Mouse (Mus musculus) layer of hippocampus, postnatal 25 days (tissue): ENCODE measurements at regions not wholly inside any gene's neighbourhood (a gene's known extent, or its start where the extent isn't known, plus 50 kb on each side); places are given as distances from the start of the nearest gene placed in this dataset.

Source experiments
- DNase-seq, 2 experiments: peaks; one replicate each; pipeline ENCODE4 v3.0.0; 2022; ENCODE audit warnings: mixed read lengths in 2 of 2, low spot score in 1 of 2; ENCODE audit errors: extremely low spot score in 1 of 2

GRCm38 (mm10) chr3:9200156-9200555 is 409.7 kb downstream of the Zfp704 start:
- DNase-seq, result peak in 1 of 2 experiments; percentile 26

DNA sequence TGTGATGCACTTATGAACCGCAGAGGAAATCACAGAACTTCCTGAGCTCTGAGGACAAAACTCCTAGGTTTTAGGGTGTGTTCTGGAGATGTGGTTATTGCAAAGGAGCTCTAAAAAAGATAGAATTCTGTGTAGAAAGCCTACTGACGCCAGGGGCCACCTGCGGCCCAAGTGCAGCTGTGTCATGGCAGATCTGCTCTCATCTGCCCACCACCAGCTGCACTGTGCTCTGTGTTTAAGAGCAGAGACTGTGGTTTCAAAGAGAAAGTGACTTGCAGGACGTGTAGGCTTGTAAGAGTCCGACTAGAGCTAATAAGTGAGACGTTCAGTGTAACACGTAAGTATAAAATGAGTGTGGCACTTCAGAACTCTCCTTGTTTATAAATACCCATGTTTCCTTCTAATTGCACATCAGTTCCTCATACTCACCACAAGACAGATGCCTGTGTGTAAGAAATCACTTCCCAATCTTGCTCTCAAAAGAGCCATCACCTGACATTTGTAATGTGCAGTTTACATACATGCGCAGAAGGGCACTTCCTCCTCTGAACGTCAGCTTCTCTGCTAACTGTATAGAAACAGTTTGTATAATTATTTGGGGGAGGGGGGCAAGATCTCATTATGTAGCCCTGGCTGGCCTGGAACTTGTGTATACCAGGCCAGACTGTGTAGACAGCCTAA is 411.1 kb downstream of the Zfp704 start:
- DNase-seq, result no peak

DNA sequence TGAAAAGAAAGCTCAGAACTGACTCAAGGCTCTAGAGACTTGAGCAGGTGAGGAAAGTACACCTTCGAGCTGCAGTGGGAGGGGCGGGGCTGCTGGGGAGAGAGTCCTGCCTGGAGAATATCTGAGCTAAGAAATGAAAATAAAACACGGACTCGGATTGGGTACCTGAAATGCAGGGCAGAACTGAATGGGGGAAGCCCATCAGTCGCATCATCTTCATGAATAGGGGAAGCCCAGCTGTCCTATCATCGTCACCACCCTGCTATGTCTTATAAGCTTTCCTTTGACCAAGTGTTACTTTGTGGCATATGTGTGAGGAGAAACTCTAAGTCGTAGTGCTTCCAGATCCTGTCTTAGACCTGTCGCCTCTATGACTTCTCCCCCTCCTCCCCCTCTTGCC is 414.1 kb downstream of the Zfp704 start:
- no peak for DNase-seq

GRCm38 (mm10) chr3:9189366-9190287 is 420.3 kb downstream of the Zfp704 start:
- DNase-seq, result peak; percentile 17 to 54

GRCm38 (mm10) chr3:9186364-9187120 is 423.3 kb downstream of the Zfp704 start:
- DNase-seq, result no peak

DNA sequence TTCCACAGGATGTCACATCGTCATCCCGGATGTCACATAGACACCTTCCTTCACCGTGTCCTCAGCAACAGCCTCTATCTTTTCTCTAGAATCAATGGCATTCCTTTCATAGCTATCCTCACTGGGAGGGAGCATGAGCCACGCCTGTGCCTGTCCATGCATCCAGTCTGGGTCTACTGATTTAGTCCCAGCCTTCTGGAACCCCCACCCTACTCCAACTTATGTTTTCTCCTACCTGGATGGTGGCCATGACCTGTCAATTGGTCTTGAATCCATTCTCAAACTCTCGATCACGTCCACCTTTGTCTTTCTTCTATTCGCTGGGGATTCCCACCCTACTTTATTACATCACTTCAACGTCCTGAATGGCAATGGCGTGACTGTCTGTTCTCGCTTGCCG is 428.3 kb downstream of the Zfp704 start:
- DNase-seq, result no peak

GRCm38 (mm10) chr3:9179641-9180040 is 430.2 kb downstream of the Zfp704 start:
- no peak for DNase-seq

GRCm38 (mm10) chr3:9174517-9174832 is 435.4 kb downstream of the Zfp704 start:
- no peak for DNase-seq

- peak; percentile 46 to 55 for DNase-seq
Measured at GRCm38 (mm10) chr3:9173643-9174516, 436.0 kb downstream of the Zfp704 start.

- DNase-seq, result no peak
Measured at GRCm38 (mm10) chr3:9171970-9172369, 437.9 kb downstream of the Zfp704 start.

- DNase-seq, result no peak
Measured at GRCm38 (mm10) chr3:9168955-9169354, 440.9 kb downstream of the Zfp704 start.

DNA sequence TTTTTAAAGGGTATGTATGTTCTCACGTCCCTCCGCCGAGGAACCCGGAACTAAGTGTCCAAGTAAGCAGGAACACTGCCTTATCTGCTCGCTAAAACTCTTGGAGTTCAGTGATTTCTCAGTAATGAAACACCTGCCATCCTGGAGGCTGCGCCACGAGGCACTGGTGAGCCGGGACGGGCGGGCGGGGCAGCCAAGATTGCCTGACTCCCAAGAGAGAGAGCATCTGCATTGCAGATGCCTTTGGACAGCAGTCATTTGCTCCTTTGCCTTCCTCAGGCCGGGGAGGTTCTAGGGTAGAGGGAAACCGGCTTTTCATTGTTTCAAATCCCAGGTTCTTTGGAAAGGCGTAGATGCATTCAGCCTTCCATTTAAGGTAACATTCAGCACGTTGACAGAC is 450.8 kb downstream of the Zfp704 start:
- DNase-seq, result no peak

DNA sequence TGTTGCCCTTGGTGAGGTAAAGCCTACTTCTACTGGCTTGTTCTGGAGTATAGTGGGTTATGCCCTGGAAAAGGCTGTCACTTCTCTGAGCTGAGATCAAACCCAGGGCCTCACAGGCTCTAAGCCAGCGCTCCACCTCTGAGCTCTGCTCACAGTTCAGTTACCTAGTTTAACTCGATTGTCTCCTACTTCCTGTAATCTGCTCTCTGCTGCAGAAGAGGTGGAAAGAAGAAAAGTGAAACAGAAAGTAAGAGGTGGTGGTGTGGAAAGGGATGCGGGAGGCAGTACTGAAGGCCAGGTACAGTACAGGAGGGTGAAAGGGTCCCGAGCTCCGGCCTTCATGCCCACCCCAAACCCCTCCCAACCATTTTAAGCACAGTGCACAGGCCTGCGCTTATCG is 455.7 kb downstream of the Zfp704 start:
- DNase-seq, result no peak

GRCm38 (mm10) chr3:9153690-9154089 is 456.2 kb downstream of the Zfp704 start:
- DNase-seq, result no peak

DNA sequence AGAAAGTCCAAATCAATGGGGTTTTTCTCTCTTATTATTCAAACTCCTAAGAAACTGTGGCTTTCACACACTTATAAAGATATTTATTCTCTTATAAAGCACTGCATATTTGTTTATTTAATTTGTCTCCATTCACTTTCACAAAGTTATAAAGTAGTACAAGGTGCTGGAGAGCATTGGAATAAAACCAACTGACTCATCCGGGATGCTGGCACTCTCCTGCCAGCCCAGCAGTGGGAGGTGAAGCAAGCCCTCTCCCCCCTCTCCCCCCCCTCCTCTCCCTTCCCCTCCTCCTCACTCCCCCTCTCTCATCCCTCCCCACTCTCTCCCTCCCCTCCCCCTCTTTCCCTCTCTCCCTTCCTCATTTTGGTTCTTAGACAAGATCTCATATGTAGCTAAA is 457.6 kb downstream of the Zfp704 start:
- no peak for DNase-seq

- no peak for DNase-seq
Measured at GRCm38 (mm10) chr3:9151590-9151989, 458.3 kb downstream of the Zfp704 start.

DNA sequence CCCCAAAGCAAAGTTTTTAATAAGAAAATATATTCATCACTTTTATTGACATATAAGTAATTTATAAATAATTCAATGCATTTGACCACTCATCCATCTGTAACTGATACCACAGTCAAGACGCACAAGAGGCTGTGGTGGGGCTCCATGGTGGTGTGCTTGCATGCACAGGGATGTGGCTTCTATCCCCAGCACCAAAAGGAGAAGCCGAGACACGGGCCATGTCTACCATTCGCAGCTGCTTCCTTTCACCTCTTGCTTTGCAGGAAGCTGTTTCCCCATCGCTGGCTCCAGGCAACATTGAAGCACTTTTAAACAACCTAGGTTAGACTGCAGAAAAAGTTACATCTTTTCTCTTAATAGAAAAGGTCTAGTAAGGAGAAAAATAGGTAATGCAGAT is 461.3 kb downstream of the Zfp704 start:
- DNase-seq, result no peak

GRCm38 (mm10) chr3:9146481-9146880 is 463.4 kb downstream of the Zfp704 start:
- DNase-seq, result no peak

- DNase-seq, result no peak
Measured at GRCm38 (mm10) chr3:9145612-9146011, 464.3 kb downstream of the Zfp704 start.

DNA sequence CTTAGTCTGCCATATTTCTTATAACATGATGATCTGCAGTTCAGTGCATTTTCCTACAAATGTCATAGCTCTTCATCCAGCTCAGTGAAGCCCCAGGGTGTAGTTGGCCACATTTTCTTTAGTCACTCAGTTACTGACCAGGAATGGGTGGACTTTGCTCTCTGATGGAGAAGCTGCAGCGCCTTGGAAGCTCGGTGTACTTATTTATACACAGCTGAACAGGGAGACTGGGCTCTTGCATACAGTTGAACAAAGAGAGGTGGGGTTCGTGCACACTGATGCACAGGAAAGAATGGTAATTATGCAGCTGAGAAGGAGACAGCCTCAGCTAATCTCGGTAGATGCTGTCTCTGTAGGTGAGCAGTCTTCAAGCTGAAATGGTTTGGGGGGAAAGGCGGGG is 468.0 kb downstream of the Zfp704 start:
- DNase-seq, result no peak
